Mouse (Mus musculus): ENCODE measurements at regions not wholly inside any gene's neighbourhood (a gene's known extent, or its start where the extent isn't known, plus 50 kb on each side); places are given as distances from the start of the nearest gene placed in this dataset.

DNA sequence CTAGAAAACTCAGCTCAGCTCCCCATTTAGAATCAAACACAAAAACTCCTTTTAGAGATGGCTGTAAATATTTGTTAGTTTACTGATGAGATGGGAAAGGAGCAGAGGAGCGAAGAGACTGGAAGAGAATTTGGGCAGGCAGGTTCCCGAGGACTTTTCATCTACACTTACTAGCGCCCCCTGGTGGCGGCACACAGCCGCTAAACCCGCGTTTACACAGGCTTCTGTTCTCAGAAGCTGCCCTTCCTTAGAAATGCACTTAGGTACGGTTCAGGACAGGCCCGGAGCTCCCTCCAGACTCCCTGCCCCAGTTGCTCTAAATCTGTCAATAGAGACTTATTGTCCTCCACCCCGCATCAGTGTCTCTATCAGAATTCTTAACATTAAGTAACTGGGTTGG is 74.7 kb upstream of the Ccdc39 start:
- TF ChIP-seq CTCF (IDR thresholded peaks at IDR 0.05; ENCODE audit: low read depth) (peak; percentile 80), EP300 (IDR thresholded peaks at IDR 0.05; ENCODE audit: low read depth) (no peak)

Data from liver, postnatal 0 days (tissue).